Mouse (Mus musculus) c-Kit-positive CD71-positive TER-119-negative erythroid progenitor cells, embryonic 14.5 days (primary cell): ENCODE measurements around the gene Abhd16b.
A peak's percentile ranks its signal among the peaks of the same experiment; 100 is the strongest.
"Not testable (repeated sequence)": the region's sequence is repeated elsewhere in the genome, so short reads cannot be mapped to it uniquely, and the experiment has no call there.

Source experiments
- DNase-seq: peaks from one replicate; pipeline ENCODE4 v3.0.0-alpha.2; 2013; ENCODE audit warnings: low read depth

Gene Abhd16b

GRCm38 (mm10) chr2:181487338-181488277 lies 5.4 kb upstream of the Abhd16b start:
- DNase-seq = no peak

- DNase-seq = peak; percentile 88
Measured at GRCm38 (mm10) chr2:181491432-181492205, 1.4 kb upstream of the Abhd16b start.

- no peak for DNase-seq
Measured at GRCm38 (mm10) chr2:181492206-181492605, 800 bp upstream of the Abhd16b start.

- no peak for DNase-seq
Measured at GRCm38 (mm10) chr2:181494266-181494945, 1.4 kb downstream of the Abhd16b start.

GRCm38 (mm10) chr2:181495845-181496244 lies 2.8 kb downstream of the Abhd16b start:
- DNase-seq = not testable (repeated sequence)

- DNase-seq = peak; percentile 76
Measured at GRCm38 (mm10) chr2:181496281-181496680, 3.3 kb downstream of the Abhd16b start.

GRCm38 (mm10) chr2:181496831-181497547 lies 4.0 kb downstream of the Abhd16b start, which contains the start of gene Tpd52l2:
Tpd52l2 (plus strand) TSS chr2:181497142.
- DNase-seq = peak; percentile 94

GRCm38 (mm10) chr2:181497548-181497875 lies 4.5 kb downstream of the Abhd16b start:
- DNase-seq = peak; percentile 86

- no peak for DNase-seq
Measured at GRCm38 (mm10) chr2:181498644-181499043, 5.6 kb downstream of the Abhd16b start.

- no peak for DNase-seq
Measured at GRCm38 (mm10) chr2:181509191-181509590, 16.2 kb downstream of the Abhd16b start.

GRCm38 (mm10) chr2:181511231-181511630 lies 18.2 kb downstream of the Abhd16b start:
- DNase-seq = no peak

GRCm38 (mm10) chr2:181519201-181519600 lies 26.2 kb downstream of the Abhd16b start:
- no peak for DNase-seq

- peak; percentile 98 for DNase-seq
Measured at GRCm38 (mm10) chr2:181520118-181520935, 27.3 kb downstream of the Abhd16b start, which contains the start of gene Dnajc5. Dnajc5 (plus strand) TSS chr2:181520485.

GRCm38 (mm10) chr2:181520936-181521227 lies 27.9 kb downstream of the Abhd16b start:
- DNase-seq = no peak

GRCm38 (mm10) chr2:181521491-181521890 lies 28.5 kb downstream of the Abhd16b start:
- no peak for DNase-seq

GRCm38 (mm10) chr2:181522811-181523210 lies 29.8 kb downstream of the Abhd16b start:
- DNase-seq = peak; percentile 69

GRCm38 (mm10) chr2:181525526-181525925 lies 32.5 kb downstream of the Abhd16b start:
- no peak for DNase-seq

GRCm38 (mm10) chr2:181529076-181529475 lies 36.1 kb downstream of the Abhd16b start:
- no peak for DNase-seq

GRCm38 (mm10) chr2:181532589-181532988 lies 39.6 kb downstream of the Abhd16b start:
- DNase-seq = no peak

- no peak for DNase-seq
Measured at GRCm38 (mm10) chr2:181536410-181536809, 43.4 kb downstream of the Abhd16b start.
